Mouse (Mus musculus): ENCODE data around the gene Trak1. TPM values are rescaled to one million over a fixed set of nuclear protein-coding genes. Genes with fewer than 3 reads are reported as not detected.
A peak's percentile ranks its signal among the peaks of the same experiment; 100 is the strongest.
"Not testable (repeated sequence)": the region's sequence is repeated elsewhere in the genome, so short reads cannot be mapped to it uniquely, and the experiment has no call there.

The Trak1 gene
- polyA plus RNA-seq, 1 experiment from 2014 or later, result 38.0 TPM

DNA sequence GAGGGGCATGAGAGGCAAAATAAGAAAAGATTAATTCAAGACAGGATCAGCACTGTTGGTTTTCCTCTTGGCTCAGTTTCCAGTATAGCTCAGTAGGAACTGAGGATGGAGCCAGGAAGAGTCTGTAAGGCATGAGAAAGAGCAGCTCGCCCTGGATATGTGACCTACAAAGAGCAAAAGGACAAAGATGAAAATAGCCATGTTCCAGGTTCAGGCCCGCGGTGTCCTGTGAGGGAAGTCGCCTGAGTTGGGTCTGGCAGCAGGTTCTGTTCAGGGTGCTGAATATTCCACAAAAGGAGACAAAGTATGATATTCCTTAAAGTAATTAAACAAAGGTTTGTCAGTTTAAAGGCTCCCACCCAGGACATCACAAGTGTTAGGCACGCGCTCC lies 14.5 kb downstream of the Trak1 start:
- ATAC-seq (ENCODE audit: low FRiP score, low read depth), result no peak
- no peaks in the 10 kb centered on the region for H3K9me3 ChIP-seq
- no peaks in the 10 kb centered on the region for H3K36me3 ChIP-seq
- no peaks in the 10 kb centered on the region for H3K27me3 ChIP-seq
- peak overlapping the region; percentile 94 for H3K27ac ChIP-seq (replicated peaks)
- peaks cover 72% of the 10 kb centered on the region for H3K4me1 ChIP-seq
- H3K4me2 ChIP-seq (replicated peaks), result no peak overlapping the region
- WGBS, result 72% methylated on average over 6 of the region's 6 CpGs
- no peak overlapping the region for H3K9ac ChIP-seq (replicated peaks)
- H3K4me3 ChIP-seq, result no peak overlapping the region

DNA sequence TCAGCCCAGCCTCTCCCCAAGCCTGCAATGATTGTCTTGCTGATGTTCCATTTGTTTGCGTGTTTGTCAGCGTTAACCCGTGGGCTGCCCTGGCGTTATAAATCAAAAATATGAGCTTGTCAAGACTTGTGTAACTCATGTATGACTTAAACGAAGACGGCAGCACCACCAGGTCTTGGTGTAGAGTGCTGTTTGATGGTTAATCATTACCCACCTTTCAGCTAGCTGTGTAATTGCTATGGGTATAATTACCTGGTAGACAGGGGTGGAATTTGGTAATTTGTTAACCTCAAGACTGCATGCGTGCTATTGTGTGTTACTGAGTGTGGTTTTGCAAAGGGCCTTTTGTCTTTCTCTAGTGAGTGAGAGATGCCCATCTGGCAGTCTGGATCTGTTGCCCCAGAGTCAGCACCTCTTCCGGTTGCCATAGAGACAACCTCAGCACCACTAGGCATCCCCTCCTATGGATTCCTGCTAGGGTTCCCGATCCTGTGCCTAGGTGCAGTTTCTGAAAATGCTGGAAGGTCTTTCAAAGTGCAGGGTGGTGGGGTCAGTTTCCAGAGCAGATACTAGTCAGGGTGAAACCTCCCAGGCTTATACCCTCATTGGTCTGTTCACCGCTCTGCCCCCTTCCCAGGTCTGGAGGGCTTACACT lies 15.1 kb downstream of the Trak1 start:
- ATAC-seq (ENCODE audit: low FRiP score, low read depth), result peak; percentile 32; the same call in 1 of the 2 replicates
- H3K27me3 ChIP-seq, result no peaks in the 10 kb centered on the region
- peak overlapping the region; percentile 94 for H3K27ac ChIP-seq (replicated peaks)
- H3K4me1 ChIP-seq, result peaks cover 77% of the 10 kb centered on the region
- 40% methylated on average over 10 of the region's 10 CpGs for WGBS
- H3K9me3 ChIP-seq, result no peaks in the 10 kb centered on the region
- no peak overlapping the region for H3K9ac ChIP-seq (replicated peaks)
- no peaks in the 10 kb centered on the region for H3K36me3 ChIP-seq
- H3K4me2 ChIP-seq (replicated peaks), result peak overlapping the region; percentile 54
- no peak overlapping the region for H3K4me3 ChIP-seq

DNA sequence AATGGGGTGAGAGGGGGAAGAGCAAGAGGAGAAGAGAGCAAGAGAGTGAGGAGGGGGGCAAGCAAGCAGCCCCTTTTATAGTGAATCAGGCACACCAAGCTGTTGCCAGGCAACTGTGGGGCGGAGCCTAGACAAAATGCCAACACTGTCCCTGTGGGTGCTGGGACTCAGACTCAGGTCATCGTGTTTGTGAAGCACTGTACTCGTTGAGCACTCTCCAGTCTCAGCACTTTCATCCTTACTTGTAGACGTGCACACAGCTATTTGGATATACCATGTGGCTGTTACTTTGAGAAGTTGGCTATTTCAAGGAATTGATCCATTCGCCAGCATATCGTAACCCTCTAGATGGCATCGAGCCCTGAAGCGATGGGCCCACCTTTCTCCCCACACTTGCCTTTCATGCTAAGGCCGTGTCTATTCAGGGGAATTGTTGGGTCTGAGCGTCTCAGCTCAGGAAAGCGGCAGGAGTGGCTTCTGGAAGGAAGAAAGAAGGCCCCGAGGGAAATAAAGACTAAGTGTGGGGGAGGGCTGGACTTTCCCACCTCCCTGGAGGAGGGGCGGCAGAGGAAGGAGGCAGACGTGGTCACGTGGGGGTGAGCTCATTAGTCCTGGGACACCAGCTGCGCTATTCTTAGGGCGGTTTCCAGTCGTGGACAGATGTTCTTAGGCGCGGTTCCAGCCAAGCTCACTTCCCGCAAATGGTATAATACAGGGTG lies 16.5 kb downstream of the Trak1 start:
- Histone ChIP-seq H3K9ac (replicated peaks) (peak overlapping the region; percentile 49; the same call in 1 of the 2 replicates), H3K27ac (replicated peaks) (peak overlapping the region; percentile 94), H3K4me3 (peak overlapping the region; percentile 22), H3K4me2 (replicated peaks) (peak overlapping the region; percentile 54), H3K27me3 (no peaks in the 10 kb centered on the region), H3K4me1 (peaks cover 81% of the 10 kb centered on the region), H3K9me3 (no peaks in the 10 kb centered on the region), H3K36me3 (no peaks in the 10 kb centered on the region)
- peak; percentile 77 for ATAC-seq (ENCODE audit: low FRiP score, low read depth)
- under 1% methylated on average over 21 of the region's 21 CpGs for WGBS

DNA sequence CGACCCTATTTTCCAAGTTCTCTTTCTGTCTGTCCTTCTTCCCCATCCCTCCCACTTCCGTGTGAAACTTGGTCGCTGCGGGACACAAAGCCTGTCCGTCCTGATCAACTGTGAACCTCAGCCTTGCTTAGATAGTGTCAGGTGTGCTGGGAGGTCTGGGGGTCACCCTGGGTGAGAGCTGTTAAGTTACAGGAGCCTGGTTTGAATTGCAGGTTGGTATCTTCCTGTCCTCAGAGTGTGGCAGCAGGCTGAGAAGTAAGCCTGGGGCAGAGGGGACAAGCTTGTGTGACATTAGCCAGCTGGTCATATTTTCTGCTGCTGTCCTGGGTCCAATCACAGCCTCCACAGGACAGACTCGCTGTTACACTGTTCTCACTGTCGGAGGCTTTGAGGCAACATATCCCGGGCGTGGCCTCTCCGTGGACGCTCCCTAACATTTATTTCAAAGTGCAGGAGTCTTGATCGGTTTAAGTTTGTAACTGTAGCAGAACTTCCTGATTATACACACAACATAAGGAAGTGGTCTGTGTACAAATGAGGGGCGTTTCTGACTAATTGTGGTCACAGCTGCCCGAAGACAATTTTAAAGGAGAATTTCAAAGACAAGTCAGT lies 17.3 kb downstream of the Trak1 start:
- WGBS, result 19% methylated on average over 14 of the region's 14 CpGs
- Histone ChIP-seq H3K36me3 (0 out of 2 replicates have a peak, but pooled peaks cover 3% of the 10 kb centered on the region), H3K27me3 (no peaks in the 10 kb centered on the region), H3K27ac (replicated peaks) (peak overlapping the region; percentile 94), H3K4me3 (peak overlapping the region; percentile 22), H3K9ac (replicated peaks) (peak overlapping the region; percentile 49), H3K9me3 (no peaks in the 10 kb centered on the region), H3K4me2 (replicated peaks) (peak overlapping the region; percentile 54), H3K4me1 (peaks cover 78% of the 10 kb centered on the region)
- ATAC-seq (ENCODE audit: low FRiP score, low read depth), result no peak

DNA sequence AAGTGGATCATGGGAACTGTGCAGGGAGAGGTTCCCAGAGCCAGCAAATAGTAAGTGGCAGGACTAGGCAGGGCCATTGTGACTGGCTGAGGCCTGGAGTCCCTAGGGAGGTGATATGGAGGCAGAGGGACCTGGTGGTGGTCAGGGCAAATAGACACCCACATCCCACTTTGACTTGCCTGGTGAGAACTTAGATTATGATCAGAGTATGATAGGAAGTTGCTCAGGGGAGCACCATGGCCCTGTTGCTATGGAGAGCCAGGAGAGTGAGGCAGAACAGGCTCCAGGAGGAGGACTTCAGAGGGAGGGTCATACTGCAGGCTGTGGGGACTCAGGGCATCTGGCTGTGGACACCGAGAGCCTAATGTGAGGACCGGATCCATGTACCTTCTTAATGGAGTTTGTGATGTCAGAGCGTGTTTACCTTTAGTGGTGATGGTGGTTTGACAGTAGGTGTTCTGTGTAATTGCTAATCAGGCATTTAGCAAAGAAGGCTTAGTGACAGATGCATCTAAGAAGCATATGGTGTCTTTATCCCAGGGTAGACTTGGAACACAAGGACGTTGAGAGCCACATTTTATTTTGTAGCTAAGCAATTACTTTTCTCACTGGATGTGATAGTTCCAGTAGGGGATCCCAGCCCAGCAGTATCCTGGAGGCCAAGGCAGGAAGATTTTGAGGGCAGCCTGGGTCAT lies 18.7 kb downstream of the Trak1 start:
- no peak overlapping the region for H3K9ac ChIP-seq (replicated peaks)
- H3K27me3 ChIP-seq, result no peaks in the 10 kb centered on the region
- H3K36me3 ChIP-seq, result 0 out of 2 replicates have a peak, but pooled peaks cover 3% of the 10 kb centered on the region
- H3K4me1 ChIP-seq, result peaks cover 76% of the 10 kb centered on the region
- H3K4me3 ChIP-seq, result no peak overlapping the region
- peak overlapping the region; percentile 70 for H3K27ac ChIP-seq (replicated peaks)
- WGBS, result 68% methylated on average over 4 of the region's 4 CpGs
- ATAC-seq (ENCODE audit: low FRiP score, low read depth), result no peak
- no peak overlapping the region for H3K4me2 ChIP-seq (replicated peaks)
- H3K9me3 ChIP-seq, result no peaks in the 10 kb centered on the region

DNA sequence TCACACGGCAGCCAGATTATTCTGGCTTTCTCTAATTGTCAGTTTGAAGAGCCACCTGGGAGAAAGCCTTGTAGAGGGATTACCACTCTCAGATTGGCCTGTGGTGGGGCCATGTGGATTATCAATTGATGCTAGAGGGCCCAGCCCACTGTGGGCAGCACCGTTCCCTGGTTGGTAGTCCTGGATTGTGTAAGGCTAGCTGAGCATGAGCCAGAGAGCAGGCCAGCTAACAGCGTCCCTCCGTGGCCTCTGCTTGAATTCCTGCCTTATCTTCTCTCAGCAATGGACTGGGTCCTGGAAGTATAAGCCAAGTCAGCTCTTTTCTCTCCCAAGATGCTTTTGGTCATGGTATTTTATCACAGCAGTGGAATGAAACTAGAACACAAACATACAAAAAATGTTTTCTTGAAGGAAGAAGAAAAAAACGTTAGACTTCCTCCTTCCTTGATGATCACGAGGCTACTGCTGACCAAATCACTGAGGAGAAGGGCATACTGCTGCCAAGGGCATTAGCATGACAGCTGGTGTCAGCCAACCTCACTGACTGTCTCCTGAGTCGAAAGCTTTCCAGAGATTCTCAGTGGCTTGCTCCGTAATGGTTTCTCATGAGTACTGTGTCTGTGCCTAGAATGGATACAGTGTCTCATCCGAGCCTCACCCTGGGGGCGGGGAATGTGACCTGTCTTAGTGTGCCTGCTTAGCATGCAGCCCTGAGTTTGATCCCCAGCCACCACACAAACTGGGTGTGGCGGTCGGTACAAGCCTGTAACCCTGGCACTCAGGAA lies 19.5 kb downstream of the Trak1 start:
- no peak overlapping the region for H3K4me2 ChIP-seq (replicated peaks)
- H3K36me3 ChIP-seq, result peaks cover 8% of the 10 kb centered on the region
- H3K9me3 ChIP-seq, result no peaks in the 10 kb centered on the region
- H3K27ac ChIP-seq (replicated peaks), result peak overlapping the region; percentile 70
- H3K27me3 ChIP-seq, result no peaks in the 10 kb centered on the region
- H3K4me1 ChIP-seq, result peaks cover 71% of the 10 kb centered on the region
- WGBS, result 60% methylated on average over 12 of the region's 12 CpGs
- H3K4me3 ChIP-seq, result no peak overlapping the region
- ATAC-seq (ENCODE audit: low FRiP score, low read depth), result no peak
- H3K9ac ChIP-seq (replicated peaks), result no peak overlapping the region

DNA sequence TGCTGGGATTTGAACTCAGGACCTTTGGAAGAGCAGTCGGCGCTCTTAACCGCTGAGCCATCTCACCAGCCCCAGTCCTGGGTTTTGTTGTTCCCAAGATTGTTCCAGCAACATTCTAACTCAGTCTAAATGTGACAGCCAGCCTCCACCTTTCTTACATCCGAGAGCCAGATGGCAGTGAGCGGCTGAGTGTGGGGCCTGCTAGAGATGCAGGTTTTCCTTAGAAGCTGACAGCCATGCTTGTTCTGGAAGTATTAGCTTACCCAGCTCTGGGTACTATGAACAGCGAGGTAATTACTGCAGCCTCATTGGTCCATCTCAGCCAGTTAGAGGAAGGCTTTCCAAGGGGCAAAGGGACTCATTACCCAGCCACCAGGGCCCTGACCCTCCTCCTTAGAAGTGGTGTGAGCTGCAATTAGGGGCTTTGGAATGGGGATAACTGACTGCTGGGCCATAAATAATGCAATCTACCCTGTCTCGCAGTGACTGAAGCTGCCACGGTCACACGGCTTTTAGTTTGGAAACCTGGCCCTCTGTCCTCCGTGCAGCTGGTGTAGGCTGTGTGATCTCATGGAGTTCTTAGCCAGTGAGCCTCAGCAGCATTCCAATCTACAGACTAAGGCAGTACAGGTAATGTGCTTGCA lies 22.1 kb downstream of the Trak1 start:
- Histone ChIP-seq H3K4me2 (replicated peaks) (no peak overlapping the region), H3K9me3 (no peaks in the 10 kb centered on the region), H3K4me3 (no peak overlapping the region), H3K9ac (replicated peaks) (no peak overlapping the region), H3K27me3 (no peaks in the 10 kb centered on the region), H3K36me3 (peaks cover 12% of the 10 kb centered on the region), H3K27ac (replicated peaks) (peak overlapping the region; percentile 71), H3K4me1 (peaks cover 44% of the 10 kb centered on the region)
- peak; percentile 66 for ATAC-seq (ENCODE audit: low FRiP score, low read depth)
- 67% methylated on average over 10 of the region's 10 CpGs for WGBS

DNA sequence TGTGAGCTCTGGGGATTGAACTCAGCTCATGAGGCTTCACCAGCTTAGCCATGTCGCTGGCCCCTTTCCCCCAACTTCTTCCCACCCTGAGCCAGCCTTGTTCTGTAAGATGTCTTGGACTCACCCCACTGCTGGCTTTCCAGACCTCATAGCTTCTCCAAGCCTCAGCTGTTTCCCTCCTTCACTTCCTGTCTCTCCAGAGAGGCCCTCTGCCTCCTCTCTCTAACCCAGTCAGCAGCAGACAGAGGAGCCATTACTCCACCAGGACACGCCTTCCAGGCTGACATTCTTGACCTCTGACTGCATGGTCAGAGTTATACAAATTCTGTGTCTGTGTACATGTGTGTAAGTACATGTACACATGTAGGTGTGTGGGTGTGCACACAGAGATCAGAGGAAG lies 23.1 kb downstream of the Trak1 start:
- peaks cover 35% of the 10 kb centered on the region for H3K4me1 ChIP-seq
- WGBS, result 82% methylated on average over 2 of the region's 2 CpGs
- H3K4me3 ChIP-seq, result no peak overlapping the region
- H3K9me3 ChIP-seq, result no peaks in the 10 kb centered on the region
- no peak overlapping the region for H3K9ac ChIP-seq (replicated peaks)
- ATAC-seq (ENCODE audit: low FRiP score, low read depth), result no peak
- H3K27ac ChIP-seq (replicated peaks), result peak overlapping the region; percentile 71; the same call in 1 of the 2 replicates
- peaks cover 12% of the 10 kb centered on the region for H3K36me3 ChIP-seq
- no peak overlapping the region for H3K4me2 ChIP-seq (replicated peaks)
- no peaks in the 10 kb centered on the region for H3K27me3 ChIP-seq

DNA sequence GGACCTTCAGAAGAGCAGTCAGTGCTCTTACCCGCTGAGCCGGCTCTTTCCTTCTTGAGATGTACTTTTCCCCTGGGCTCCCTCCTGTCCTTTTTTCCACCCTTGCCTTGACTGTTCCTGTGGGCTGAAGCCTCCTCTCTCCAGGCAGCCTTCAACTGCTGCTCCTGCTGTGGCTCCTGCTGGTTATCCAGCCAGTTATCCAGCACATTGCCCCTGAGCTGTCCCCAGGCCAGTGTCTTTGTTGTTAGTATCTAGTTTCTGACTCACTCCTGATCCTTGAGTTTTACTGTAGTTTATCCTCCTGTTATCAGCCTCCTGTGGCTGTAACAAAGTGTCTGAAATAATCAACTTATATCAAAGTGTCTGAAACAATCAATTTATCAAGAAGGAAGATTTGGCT lies 23.8 kb downstream of the Trak1 start:
- no peaks in the 10 kb centered on the region for H3K9me3 ChIP-seq
- ATAC-seq (ENCODE audit: low FRiP score, low read depth), result no peak
- H3K4me2 ChIP-seq (replicated peaks), result no peak overlapping the region
- H3K27me3 ChIP-seq, result no peaks in the 10 kb centered on the region
- H3K36me3 ChIP-seq, result peaks cover 12% of the 10 kb centered on the region
- WGBS, result 64% methylated on average over 2 of the region's 2 CpGs
- H3K9ac ChIP-seq (replicated peaks), result no peak overlapping the region
- H3K27ac ChIP-seq (replicated peaks), result no peak overlapping the region
- peaks cover 29% of the 10 kb centered on the region for H3K4me1 ChIP-seq
- no peak overlapping the region for H3K4me3 ChIP-seq

DNA sequence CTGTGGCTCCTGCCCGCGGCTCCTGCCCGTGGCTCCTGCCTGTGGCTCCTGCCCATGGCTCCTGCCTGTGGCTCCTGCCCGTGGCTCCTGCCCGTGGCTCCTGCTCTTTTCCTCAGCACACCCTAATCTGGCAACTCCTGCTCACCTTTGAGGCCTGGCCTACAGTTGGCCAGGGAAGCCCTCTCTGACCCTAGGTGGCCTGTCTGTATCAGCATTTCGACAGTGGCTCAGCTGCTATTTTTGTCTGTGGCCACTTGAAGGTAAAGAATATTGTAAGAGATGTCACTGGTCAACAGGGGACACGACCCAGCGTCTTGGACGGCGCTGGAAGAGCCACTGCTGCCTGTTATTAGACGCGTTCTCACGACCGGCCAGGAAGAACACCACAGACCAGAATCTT lies 24.7 kb downstream of the Trak1 start:
- H3K4me3 ChIP-seq, result no peak overlapping the region
- no peak for ATAC-seq (ENCODE audit: low FRiP score, low read depth)
- H3K9ac ChIP-seq (replicated peaks), result no peak overlapping the region
- H3K27ac ChIP-seq (replicated peaks), result no peak overlapping the region
- H3K36me3 ChIP-seq, result peaks cover 12% of the 10 kb centered on the region
- no peaks in the 10 kb centered on the region for H3K9me3 ChIP-seq
- WGBS, result 96% methylated on average over 14 of the region's 14 CpGs
- peaks cover 19% of the 10 kb centered on the region for H3K4me1 ChIP-seq
- H3K4me2 ChIP-seq (replicated peaks), result no peak overlapping the region
- no peaks in the 10 kb centered on the region for H3K27me3 ChIP-seq

DNA sequence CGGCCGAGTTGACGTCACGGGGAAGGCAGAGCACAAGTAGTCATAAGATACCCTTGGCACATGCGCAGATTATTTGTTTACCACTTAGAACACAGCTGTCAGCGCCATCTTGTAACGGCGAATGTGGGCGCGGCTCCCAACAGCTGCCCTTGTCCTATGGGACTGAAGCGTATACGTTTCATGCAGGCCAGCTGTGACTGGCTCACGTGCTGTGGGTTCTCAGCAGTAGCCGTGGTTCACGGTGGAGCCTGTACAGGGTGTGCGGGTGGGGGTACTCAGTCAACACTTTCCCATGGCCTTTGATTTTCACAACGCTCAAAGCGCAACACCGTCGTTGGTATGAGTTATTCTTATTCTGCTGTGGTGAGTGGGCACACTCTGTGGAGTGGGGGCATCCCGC lies 31.0 kb downstream of the Trak1 start:
- H3K4me3 ChIP-seq; H3K27me3 ChIP-seq; H3K36me3 ChIP-seq; H3K9ac ChIP-seq (replicated peaks); H3K9me3 ChIP-seq; H3K27ac ChIP-seq (replicated peaks); H3K4me2 ChIP-seq (replicated peaks); ATAC-seq (ENCODE audit: low FRiP score, low read depth): not testable (repeated sequence)
- WGBS, result 94% methylated on average over 17 of the region's 21 CpGs
- H3K4me1 ChIP-seq, result peaks cover 42% of the 10 kb centered on the region
